Mouse (Mus musculus) small intestine, adult 2 months (tissue): ENCODE data around the gene Acacb.

Experiments
- CTCF ChIP-seq: fragments of 200-500 bp; IDR thresholded peaks from 2 replicates; pipeline ENCODE4 v1.5.1; 2012; ENCODE audit warnings: low read depth, mild to moderate bottlenecking, control low read depth, inconsistent platforms, low read length, moderate library complexity, mixed read lengths; ENCODE audit not compliant: insufficient replicate concordance, insufficient read length; ENCODE audit errors: extremely low read depth
- POLR2A ChIP-seq: fragments of 200-500 bp; IDR thresholded peaks from 2 replicates; pipeline ENCODE4 v1.6.1; 2012; ENCODE audit warnings: low read depth, mild to moderate bottlenecking, control low read depth, inconsistent platforms, low read length, moderate library complexity

DNA sequence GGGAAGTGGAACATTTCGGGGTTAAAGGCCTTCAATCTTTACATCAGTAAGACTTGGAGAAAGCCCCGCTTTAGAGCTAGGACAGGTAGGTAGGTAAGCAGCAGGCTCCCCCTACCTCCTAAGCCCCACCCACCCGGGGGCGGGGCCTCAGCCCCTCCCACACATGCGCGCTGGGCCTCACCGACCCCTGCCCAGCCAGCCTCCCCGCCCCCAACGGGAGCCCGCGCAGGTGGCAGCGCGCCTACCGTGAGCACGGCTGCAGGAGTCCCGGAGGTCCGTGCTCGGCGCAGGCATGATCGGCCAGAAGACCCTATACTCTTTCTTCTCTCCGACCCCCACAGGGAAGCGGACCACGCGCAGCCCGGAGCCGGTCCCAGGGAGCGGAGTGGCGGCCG is 16.1 kb upstream of the Acacb start, which contains the start of gene Ung:
- TF ChIP-seq CTCF, result no peak
- no peak for TF ChIP-seq POLR2A
